Mouse (Mus musculus): ENCODE measurements around the gene Iscu. TPM values are rescaled to one million over a fixed set of nuclear protein-coding genes. Genes with fewer than 3 reads are reported as not detected.
"Not testable (repeated sequence)": the region's sequence is repeated elsewhere in the genome, so short reads cannot be mapped to it uniquely, and the experiment has no call there.

Gene Iscu
- polyA plus RNA-seq, 1 experiment = 202 TPM

DNA sequence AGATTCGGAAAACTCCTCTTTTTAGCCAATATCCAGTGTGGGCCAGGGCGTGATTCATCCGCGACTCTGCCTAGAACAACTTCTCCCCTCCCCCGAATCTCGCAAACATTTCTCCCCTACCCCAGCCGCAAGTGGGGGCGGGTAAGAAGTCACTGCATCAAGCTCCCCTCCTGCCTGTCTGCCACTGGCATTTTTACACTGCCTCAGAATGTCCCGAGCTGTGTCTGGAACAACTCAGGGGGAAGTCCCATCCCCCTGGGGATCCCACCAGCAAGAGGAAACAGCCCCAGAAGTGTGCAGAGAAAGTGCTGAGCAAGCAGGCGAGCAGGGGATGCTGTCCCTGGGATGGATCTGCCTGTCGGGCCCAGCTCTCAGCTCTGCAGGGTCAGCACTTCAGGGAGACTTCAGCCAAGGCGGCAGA is 11.0 kb downstream of the Iscu start:
- peak in 1 of 2 experiments; percentile 67 for DNase-seq (ENCODE audit: extremely low spot score in 1 of 2, low spot score in 1 of 2)

DNA sequence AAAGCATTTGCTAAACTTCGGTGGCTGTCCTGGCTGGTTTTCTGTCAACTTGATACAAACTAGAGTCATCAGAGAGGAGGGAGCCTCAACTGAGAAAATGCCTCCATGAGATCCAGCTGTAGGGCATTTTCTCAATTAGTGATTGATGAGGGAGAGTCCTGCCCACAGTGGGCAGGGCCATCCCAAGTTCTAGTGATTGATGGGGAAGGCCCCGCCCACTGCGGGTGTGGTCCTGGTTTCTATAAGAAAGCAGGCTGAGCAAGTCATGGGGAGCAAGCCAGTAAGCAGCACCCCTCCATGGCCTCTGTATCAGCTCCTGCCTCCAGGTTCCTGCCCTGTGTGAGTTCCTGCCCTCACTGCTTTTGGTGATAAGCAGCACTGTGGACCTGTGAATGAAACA is 11.6 kb downstream of the Iscu start:
- not testable (repeated sequence) for DNase-seq (ENCODE audit: extremely low spot score in 1 of 2, low spot score in 1 of 2)

DNA sequence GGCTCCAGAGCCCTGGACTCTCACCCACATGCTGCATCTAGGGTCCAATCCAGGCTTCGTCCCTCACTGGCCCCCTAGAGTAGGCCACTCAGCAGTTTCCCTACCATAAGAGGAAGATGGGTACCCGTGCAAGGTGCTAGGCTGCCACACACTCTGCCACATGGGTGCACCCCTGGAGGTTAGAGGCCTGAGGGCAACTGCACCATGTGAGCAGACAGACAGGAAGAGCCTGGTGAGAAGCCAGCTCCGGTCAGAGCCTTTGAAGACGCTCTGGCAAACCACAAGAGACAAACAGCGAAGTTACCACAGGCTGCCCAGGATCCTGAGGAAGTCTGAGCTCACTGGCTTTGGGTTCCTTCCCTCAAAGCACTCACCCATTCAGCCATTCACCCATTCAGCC is 14.4 kb downstream of the Iscu start:
- DNase-seq (ENCODE audit: extremely low spot score in 1 of 2, low spot score in 1 of 2) = no peak

DNA sequence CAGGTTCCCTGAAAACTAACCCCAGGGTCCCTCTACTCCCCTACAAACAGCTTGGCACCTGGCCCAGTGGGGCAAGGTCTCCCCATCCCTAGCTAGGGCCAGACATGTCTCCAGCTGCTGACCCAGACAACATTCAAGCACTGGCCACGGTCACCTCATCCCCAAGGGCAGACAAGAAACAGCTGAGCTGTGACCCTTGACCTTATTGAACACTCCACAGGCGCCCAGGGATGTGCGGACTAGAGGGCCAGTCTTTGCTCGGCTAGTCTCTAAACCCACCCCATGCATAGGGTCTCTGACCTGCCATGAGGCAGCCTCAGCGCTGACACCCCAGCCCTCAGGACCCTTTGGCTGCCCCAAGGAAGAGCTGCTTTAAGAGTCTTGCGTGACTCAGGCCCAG is 16.1 kb downstream of the Iscu start:
- DNase-seq (ENCODE audit: extremely low spot score in 1 of 2, low spot score in 1 of 2) = no peak

DNA sequence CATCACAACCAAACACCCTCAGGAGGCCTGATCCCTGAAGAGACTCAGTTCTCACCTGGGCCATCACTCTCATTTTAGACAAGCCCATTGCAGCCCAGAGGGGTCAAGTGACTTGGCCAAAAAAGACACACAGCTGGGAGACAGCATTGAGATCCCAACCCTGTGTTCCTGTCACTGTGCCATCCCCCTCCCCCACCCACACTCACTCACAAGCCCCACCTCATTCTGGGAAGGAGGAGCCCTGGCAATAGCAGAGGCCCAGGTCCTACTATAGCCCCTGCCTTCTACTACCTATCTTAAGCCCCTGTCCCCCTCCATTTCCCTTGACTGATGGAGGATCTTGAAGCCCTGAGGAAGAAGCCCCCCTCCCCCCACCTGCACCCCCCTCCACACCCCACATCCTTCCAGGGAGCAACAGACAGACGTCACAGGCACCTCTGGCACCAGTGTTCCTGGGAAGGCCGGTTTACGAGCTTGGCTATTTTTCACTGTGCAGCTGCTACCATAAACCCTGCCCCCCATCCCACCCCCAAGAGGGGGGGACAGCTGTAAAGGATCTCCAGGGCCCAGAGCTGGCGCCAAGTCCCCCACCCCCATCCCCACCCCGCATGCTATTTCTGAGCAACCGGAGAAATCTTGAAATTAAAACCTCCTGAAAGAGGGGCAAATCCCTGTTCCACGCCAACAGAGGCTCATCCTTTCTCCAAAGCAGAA is 16.7 kb downstream of the Iscu start:
- no peak for DNase-seq (ENCODE audit: extremely low spot score in 1 of 2, low spot score in 1 of 2)

DNA sequence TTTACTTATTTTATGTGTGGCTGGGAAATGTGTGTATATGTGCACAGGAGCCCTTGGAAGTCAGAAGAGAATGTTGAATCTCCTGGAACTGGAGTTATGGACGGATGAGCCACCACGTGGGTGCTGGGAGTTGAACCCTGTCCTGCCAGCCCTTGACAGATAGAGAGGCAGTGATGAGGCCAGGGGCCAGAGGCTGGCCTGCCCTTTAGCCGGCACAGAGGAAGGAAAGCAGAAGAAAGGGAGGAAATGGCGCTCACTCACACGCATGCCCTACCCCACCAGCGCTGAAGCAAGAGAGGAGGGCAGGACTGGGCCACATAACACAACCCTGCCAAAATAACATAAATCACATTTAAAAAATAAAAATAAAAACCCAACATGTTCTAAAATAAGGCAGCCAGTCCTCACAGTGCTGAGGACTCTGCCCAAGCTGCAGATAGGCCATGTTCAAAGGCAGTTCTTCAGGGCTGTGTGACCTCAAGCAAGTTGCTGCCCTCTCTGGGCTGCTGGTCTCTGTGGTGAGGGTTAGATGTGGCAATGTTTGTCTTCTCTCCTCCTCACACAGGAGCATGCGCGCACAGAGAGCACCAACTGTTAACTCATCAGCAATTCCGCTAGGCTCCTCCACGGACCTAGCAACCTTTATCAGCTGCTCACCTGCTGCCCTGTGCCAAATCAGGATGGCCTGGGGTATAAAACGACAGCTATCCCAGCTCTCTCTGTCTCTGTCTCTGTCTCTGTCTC is 18.1 kb downstream of the Iscu start:
- DNase-seq (ENCODE audit: extremely low spot score in 1 of 2, low spot score in 1 of 2) = no peak

DNA sequence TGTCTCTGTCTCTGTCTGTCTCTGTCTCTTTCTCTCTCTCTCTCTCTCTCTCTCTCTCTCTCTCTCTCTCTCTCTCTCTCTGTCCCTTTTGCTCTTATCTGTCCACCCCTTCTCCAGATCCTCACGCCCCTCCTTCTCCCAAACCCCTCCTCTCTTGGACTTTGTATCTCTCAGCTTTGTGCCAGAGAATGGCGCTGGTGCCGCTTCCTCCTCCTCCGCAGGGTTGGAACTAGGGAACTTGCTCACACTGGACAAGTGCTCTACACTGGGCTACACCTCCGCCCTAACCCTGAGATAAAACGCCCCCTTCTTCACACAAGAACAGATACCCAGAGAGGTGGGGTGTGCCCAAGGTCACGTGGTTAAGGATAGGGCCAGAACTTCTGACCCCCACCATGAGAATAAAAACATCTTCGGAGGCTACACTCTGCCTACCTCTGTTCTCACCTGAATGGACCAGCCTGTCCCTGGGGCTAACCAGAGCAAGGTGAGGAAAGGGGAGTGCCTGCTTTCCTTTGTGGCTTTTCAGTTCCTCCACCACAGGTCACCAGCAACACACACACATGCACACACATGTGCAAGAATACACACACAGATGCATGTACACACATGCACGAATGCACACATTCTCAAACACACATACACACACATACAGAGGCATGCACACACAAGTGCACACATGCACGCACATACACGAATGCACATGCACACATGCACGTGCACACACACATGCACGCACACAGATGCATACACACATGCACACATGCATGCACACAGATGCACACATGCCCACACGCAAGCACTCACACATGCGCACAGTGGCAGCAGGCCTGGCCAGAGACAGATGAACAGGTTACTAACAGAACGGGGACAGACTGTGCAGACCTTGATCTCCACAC is 18.9 kb downstream of the Iscu start:
- no peak for DNase-seq (ENCODE audit: extremely low spot score in 1 of 2, low spot score in 1 of 2)

DNA sequence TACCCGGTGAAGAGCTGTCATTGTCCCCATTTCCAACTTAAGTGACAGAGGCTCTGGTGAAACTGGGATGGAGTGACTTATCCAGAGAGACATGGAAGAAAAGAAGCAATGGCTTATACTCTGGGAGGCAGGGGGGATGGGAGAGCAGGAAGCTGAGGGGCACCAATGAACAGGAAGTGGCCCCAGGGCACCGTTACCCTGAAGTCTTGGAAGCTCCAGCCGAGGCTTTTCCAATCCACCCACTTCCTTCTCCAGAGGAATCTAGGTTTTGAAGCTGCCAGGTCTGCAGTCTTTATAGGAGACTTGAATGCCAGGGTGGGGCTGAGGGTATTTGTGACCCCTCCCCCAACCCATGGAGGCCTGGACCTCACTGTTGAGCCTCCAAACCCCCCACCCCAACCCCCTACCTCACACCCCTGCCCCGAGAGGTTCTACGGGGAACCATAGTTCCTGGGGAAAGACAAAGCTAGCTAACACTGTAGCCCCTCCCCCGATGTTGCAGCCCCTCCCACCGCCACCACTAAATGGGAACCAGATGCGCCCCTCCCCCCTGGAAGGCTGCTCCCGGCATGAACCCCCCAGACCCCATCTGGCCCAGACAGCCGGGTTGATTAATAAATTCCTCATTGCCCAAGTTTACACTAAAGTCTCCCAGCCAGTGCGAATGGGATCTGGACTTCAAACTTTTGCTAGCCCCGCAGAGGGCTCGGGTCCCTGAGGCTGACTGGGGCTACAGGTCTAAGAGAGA is 24.0 kb downstream of the Iscu start:
- no peak for DNase-seq (ENCODE audit: extremely low spot score in 1 of 2, low spot score in 1 of 2)

DNA sequence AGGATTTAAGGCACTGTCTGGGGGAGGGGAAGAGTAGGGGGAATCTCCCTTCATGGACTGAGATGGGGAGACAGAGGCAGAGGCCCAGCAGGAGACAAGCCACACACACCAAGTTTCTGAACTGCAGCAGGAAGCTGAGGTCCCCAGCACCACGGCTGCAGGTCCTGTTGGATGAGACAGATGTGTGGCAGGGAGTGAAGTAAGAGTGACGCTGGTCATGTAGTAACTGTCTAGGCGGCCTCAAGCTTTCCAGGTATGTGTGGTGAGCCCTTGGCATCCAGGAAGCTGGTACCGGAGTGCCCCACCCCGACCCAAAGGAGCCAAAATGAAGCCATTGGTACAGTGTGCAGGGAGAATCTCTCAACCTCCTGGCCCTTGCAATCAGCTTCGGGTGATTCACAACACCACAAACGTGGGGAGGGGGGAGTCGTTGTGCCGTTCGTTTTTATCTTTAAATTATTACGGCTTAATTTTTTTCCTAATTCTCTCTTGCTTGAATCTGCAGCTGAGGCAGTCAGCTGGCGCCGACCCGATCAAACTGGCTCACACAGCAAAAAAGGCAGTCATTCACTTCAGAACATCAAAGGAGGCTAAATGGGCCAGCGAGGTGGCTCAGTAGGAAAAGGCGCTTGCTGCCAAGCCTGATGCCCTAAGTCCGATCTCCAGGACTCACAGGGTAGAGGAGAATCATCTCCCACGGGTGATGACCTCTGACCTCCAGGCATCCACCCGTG is 24.8 kb downstream of the Iscu start:
- DNase-seq (ENCODE audit: extremely low spot score in 1 of 2, low spot score in 1 of 2) = no peak

DNA sequence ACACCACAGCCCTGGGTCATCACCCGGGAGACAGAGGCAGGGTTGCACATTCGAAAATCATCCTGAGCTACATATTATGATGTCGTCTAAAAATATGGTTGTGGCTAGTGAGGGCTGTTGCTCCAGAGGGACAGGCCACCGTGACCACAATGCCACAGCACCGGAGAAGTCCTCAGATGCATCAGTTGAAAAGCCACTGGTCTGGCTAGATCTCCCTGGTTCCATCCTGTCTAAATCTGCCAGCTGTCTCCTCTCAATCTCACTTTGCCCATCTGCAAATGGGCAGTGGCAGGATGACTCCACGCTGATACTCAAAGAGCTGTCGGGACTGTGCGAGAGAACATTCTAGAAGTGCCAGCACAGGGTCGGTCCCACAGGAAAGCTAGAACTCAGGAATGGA is 26.0 kb downstream of the Iscu start:
- DNase-seq (ENCODE audit: extremely low spot score in 1 of 2, low spot score in 1 of 2) = no peak

DNA sequence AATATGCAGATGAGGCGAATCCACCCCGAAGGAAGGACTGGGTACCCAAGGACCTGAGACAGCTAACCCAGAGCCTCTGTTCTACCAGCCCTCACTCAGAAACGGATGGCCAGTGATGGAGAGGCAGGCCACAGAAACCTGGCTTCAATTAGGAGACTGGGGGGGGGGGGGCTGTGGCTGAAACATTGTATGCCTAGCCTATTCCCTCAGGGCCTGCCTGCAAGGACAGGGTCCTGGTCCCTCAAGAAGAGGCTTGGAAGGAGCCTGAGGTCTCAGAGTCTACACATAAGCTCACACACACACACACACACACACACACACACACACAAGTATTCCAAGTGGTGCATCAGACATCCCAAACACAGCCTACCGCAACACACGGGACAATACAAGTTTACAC is 27.1 kb downstream of the Iscu start:
- no peak for DNase-seq (ENCODE audit: extremely low spot score in 1 of 2, low spot score in 1 of 2)

DNA sequence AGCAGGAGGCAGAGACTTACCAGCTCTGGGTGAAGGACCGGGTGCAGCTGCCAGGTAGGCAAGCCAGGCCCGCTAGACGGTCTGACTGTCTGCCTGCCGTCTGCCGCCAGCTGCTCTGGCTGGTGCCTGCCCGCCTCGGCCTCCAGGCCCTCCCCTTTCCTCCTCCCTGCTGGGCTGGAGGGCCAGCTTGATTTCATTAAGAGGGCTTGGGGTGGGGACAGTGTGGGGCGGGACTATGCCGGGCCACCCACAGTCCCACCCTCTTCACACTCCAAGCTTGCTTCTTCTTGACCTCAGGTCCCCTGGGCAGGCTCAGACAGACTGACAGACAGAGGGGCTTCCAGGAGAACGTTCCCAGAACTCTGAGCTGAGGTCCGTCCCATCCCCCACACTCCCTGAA is 27.7 kb downstream of the Iscu start, which contains the start of gene Tmem119:
TSS of gene Tmem119 (minus strand) at position 237 of the 400 bp plus-strand sequence.
- no peak for DNase-seq (ENCODE audit: extremely low spot score in 1 of 2, low spot score in 1 of 2)

DNA sequence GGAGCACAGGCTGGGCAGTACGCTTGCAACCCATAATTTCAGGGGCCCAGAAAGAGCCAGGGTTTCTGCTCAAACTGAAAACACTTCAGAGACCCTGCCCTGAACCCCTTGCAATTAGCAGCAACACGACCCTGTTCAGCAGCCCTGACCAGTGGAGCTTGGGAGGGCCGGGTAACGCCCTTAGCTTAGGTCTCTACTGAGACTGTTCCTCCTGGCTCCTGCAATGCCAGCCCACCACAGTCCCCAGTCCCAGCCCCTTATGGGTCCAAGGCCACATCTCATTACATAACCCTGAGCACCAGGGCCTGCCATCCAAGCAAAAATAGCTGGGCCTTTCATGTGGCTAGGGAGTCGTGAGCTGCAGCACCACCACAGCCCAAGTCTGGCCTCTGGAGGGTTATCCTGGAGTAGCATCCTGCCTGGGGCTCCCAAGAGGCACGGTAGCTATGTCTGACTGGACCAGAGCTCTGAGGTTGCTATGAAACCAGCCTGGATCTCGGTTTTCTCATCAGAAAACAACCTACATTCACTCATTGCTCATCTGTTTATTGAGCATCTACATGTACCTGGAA is 31.9 kb downstream of the Iscu start:
- no peak for DNase-seq (ENCODE audit: extremely low spot score in 1 of 2, low spot score in 1 of 2)

DNA sequence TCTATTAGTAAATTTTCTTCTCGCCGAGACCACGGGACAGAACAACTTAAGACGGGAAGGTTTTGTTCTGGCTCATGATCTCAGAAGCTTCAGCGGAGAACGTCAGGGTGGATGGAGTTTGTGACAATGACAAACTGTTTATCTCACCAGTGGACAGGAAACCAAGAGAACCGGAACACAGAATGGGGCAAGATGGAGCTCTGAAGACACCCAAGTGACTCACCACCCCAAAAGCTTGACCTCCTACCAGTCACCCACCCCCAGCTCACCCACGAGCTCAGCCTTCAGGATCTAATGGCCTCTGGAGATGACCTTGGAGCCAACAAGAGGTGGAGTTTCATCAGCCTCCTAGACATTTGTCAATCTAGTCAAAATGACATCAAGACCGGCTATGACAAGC is 32.8 kb downstream of the Iscu start:
- no peak for DNase-seq (ENCODE audit: extremely low spot score in 1 of 2, low spot score in 1 of 2)

DNA sequence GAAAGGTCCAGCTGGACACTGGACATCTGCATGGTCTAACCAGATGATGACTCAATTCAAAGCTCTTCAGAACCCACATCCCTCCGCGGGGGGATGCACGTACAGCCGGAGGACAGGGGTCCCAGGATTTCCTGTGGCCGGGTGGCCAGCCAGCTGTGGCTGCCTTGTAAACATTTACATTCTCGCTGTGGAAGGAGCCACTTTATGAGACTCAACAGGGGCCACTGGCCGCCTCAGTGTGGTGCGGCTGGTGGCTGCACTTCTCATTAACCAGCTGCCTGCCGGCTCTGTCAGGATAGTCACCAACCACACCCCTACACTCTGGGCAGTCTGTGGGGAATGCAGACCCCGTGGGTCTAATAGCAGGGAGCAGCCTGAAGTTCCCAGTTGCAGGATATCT is 33.9 kb downstream of the Iscu start:
- DNase-seq (ENCODE audit: extremely low spot score in 1 of 2, low spot score in 1 of 2) = no peak

DNA sequence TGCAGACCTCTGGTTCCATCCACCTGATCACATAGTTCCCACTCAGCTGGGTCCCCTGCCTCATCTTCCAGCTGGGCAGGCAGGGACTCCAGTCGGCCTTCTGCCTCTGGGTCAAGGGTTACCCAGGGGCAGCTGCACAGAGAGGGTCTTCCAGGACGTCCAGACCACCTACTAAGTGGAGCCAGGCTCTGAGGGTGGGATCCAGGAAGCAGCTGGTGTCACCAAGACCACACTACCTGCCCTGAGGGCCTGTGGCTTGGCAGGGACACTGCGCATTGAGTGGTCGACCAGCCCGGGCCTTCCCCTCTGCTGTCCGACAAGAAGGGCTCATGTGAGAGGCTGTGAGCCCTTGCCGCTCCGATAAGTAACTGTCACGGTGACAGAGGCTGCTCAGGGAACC is 35.2 kb downstream of the Iscu start:
- DNase-seq (ENCODE audit: extremely low spot score in 1 of 2, low spot score in 1 of 2) = no peak

DNA sequence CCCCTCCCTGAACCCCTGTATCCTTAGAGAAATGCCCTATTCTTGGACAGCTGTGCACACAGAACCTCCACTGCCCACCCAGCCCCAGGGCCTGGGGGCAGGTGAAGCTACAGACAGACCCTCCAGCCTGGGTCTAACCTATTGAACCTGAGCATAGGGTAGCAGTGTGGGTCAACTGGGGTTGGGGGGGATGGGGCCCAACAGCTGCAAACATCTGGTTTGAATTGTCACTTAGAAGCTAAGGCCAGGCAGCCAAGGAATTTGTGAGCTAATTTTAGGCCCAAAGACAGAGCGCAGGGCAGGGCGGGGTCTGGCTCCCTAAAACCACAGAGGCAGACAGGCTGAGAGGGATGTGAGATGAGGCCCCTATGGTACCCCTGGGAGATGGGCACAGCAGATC is 35.6 kb downstream of the Iscu start:
- no peak for DNase-seq (ENCODE audit: extremely low spot score in 1 of 2, low spot score in 1 of 2)

DNA sequence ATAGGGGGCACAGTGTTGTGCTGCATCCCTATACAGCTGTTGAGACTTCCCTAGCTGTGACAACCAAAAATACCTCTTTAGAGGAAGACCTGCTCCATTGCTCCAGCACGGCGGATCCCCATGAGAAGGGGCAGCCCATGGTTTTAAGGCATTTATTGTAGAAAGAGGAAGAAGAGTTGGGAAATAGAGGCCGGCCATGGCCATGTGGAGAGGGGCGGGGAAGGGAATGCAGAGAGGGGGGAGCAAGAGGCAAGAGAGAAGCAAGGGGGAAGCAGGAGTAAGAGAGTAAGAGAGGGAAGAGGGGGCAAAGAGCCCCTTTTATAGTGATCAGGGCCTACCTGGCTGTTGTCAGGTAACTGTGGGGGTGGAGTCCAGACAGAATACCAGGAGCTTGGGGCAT is 37.6 kb downstream of the Iscu start:
- no peak for DNase-seq (ENCODE audit: extremely low spot score in 1 of 2, low spot score in 1 of 2)

DNA sequence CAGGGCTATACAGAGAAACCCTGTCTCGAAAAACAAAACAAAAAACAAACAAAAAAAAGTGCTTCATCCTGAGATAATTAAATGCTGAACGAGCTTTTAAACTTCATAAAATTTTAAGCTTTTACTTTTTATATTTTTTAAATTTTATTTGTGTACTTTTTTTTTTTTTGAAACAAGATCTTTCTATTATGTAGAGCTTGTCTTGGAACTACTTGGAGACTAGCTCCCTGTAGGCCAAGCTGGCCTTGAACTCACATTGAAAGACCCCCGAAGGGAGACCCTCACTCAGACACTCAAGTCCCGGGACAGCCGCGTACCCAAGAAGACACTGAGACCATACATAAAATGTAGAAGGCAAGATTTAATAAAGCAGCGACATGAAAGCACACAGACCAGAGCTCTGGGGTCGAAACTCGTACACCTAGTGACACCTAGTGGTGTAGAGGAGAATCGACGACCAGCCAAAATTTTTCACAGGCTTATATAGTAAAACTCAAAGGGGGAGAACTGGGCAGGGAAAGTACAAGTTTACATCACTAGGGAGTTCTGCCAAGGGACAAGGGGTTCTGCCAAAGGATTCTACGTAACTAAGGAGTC is 39.4 kb downstream of the Iscu start:
- DNase-seq (ENCODE audit: extremely low spot score in 1 of 2, low spot score in 1 of 2) = not testable (repeated sequence)

Measured in frontal cortex, adult 2 months (tissue).